Mouse (Mus musculus): ENCODE data around the gene Guk1.
"Not testable (repeated sequence)": the region's sequence is repeated elsewhere in the genome, so short reads cannot be mapped to it uniquely, and the experiment has no call there.

- not testable (repeated sequence) for TF ChIP-seq CTCF (IDR thresholded peaks at IDR 0.05; ENCODE audit: borderline replicate concordance, control insufficient read depth, extremely low read depth, insufficient read depth, low read length, poor library complexity); POLR2A (IDR thresholded peaks at IDR 0.05; ENCODE audit: control insufficient read depth, extremely low read depth, insufficient read depth, low read length, poor library complexity)
Observed at GRCm38 (mm10) chr11:59212320-59212719, 20.3 kb upstream of the Guk1 start.
